Mouse (Mus musculus) v-Abl transformed pro-B cells (cell line): ENCODE measurements around the gene Spata1.
"Not testable (repeated sequence)": the region's sequence is repeated elsewhere in the genome, so short reads cannot be mapped to it uniquely, and the experiment has no call there.

ENCODE experiments used
- in situ Hi-C, 2 experiments: fragments of 400-800 bp; cut with MboI; formaldehyde crosslinking; loops; one replicate each; pipeline ENCODE4 v1.15.1; 2025; ENCODE audit not compliant: unreplicated experiment in 2 of 2

The Spata1 gene

GRCm38 (mm10) chr3:146472657-146473056, 26.9 kb downstream of the Spata1 start:
- in situ Hi-C loops: no loop called here

GRCm38 (mm10) chr3:146469226-146469625, 30.3 kb downstream of the Spata1 start:
- in situ Hi-C loops: no loop called here

GRCm38 (mm10) chr3:146462939-146463338, 36.6 kb downstream of the Spata1 start:
- in situ Hi-C loops: no loop called here

GRCm38 (mm10) chr3:146451375-146451774, 48.2 kb downstream of the Spata1 start:
- in situ Hi-C loops: loop anchor here in 1 of 2 experiments (5.0 kb wide), 1 partner anchor 41 kb away; no protein-coding TSS in a partner anchor

GRCm38 (mm10) chr3:146450371-146450841, 49.1 kb downstream of the Spata1 start:
- in situ Hi-C loops: loop anchor here in 1 of 2 experiments (5.0 kb wide), 1 partner anchor 42 kb away; no protein-coding TSS in a partner anchor

GRCm38 (mm10) chr3:146449745-146450250, 49.8 kb downstream of the Spata1 start, which contains the start of gene Ctbs:
Gene Ctbs (plus strand): TSS chr3:146449795.
- in situ Hi-C loops: loop anchor here in 1 of 2 experiments (5.0 kb wide), 1 partner anchor 43 kb away; no protein-coding TSS in a partner anchor

GRCm38 (mm10) chr3:146448969-146449368, 50.6 kb downstream of the Spata1 start:
- in situ Hi-C loops: no loop called here

GRCm38 (mm10) chr3:146448372-146448771, 51.2 kb downstream of the Spata1 start:
- in situ Hi-C loops: no loop called here

GRCm38 (mm10) chr3:146447598-146447997, 52.0 kb downstream of the Spata1 start:
- in situ Hi-C loops: no loop called here

- in situ Hi-C loops: no loop called here
Measured at GRCm38 (mm10) chr3:146447156-146447555, 52.4 kb downstream of the Spata1 start.

- in situ Hi-C loops: no loop called here
Measured at GRCm38 (mm10) chr3:146444880-146445279, 54.7 kb downstream of the Spata1 start.

GRCm38 (mm10) chr3:146443380-146443779, 56.2 kb downstream of the Spata1 start:
- in situ Hi-C loops: no loop called here

- in situ Hi-C loops: no loop called here
Measured at GRCm38 (mm10) chr3:146442936-146443335, 56.6 kb downstream of the Spata1 start.

GRCm38 (mm10) chr3:146442484-146442883, 57.1 kb downstream of the Spata1 start:
- in situ Hi-C loops: no loop called here

GRCm38 (mm10) chr3:146440422-146440821, 59.1 kb downstream of the Spata1 start:
- in situ Hi-C loops: no loop called here

- in situ Hi-C loops: no loop called here
Measured at GRCm38 (mm10) chr3:146440011-146440410, 59.5 kb downstream of the Spata1 start.

- in situ Hi-C loops: no loop called here
Measured at GRCm38 (mm10) chr3:146436114-146436513, 63.4 kb downstream of the Spata1 start.

- in situ Hi-C loops: no loop called here
Measured at GRCm38 (mm10) chr3:146435533-146435932, 64.0 kb downstream of the Spata1 start.

- in situ Hi-C loops: no loop called here
Measured at GRCm38 (mm10) chr3:146434686-146435085, 64.9 kb downstream of the Spata1 start.

- in situ Hi-C loops: no loop called here
Measured at GRCm38 (mm10) chr3:146433681-146434350, 65.7 kb downstream of the Spata1 start.

- in situ Hi-C loops: not testable (repeated sequence)
Measured at GRCm38 (mm10) chr3:146433063-146433462, 66.5 kb downstream of the Spata1 start.

GRCm38 (mm10) chr3:146426489-146426888, 73.1 kb downstream of the Spata1 start:
- in situ Hi-C loops: no loop called here
